Mouse (Mus musculus) liver, embryonic 14.5 days (tissue): ENCODE measurements at regions not wholly inside any gene's neighbourhood (a gene's known extent, or its start where the extent isn't known, plus 50 kb on each side); places are given as distances from the start of the nearest gene placed in this dataset.

Source experiments
- CTCF ChIP-seq: IDR thresholded peaks from 2 replicates; pipeline ENCODE4 v1.5.1; 2016; ENCODE audit warnings: antibody characterized with exemption, low read depth, control low read depth
- EP300 ChIP-seq: IDR thresholded peaks from 2 replicates; pipeline ENCODE4 v1.6.1; 2016; ENCODE audit warnings: antibody characterized with exemption, low read depth

DNA sequence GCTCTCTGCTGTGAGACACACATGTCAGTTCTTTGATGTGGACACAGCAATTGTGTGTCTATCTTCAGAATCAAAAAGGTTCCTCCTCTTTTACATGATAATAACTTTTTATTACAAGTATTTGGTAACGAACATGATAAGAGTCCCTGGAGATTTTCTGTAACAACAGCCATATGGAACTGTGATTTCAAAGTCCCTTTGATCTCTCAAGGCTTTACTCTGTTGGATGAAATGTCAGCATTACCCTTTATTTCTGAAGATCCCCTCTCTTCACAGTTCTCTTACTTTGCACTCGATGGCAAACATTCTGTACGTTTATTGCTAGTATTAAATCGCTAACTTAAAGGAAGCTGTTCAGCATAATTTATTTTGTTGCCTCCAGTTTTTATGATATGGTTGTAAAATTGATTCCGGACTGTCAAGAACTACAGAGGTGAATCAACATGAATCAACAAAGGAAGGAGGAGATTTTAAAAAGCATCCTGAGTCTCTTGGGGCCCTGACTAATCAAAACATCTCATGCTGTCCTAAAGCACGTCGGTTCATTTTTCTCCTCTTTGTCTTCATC lies 162.0 kb downstream of the Abcc12 start:
- no peak for TF ChIP-seq EP300
- no peak for TF ChIP-seq CTCF
